Mouse (Mus musculus) midbrain, embryonic 14.5 days (tissue): ENCODE data around the gene Poll. TPM values are rescaled to one million over a fixed set of nuclear protein-coding genes. Genes with fewer than 3 reads are reported as not detected.

Experiments used
- ATAC-seq: fragments of 200-750 bp; cut with Nextera tagmentation; 2 replicates; pipeline ENCODE4 v1.8.0; 2017; ENCODE audit warnings: moderate number of reproducible peaks, moderate library complexity; ENCODE audit not compliant: low FRiP score, low TSS enrichment
- DNase-seq: peaks from one replicate; pipeline ENCODE4 v3.0.0-alpha.2; 2015
- H3K27ac ChIP-seq: fragments of 300-500 bp; sonication (generic); replicated peaks from 2 replicates; pipeline ENCODE4 v1.5.1; 2014; ENCODE audit warnings: mild to moderate bottlenecking, low read depth, low read length, moderate library complexity
- H3K27me3 ChIP-seq: fragments of 300-500 bp; sonication (generic); 2 replicates; pipeline ENCODE4 v1.6.1; 2014; ENCODE audit warnings: low read length, control low read depth, mixed read lengths; ENCODE audit not compliant: control insufficient read depth, insufficient read depth
- H3K36me3 ChIP-seq: fragments of 300-500 bp; sonication (generic); 2 replicates; pipeline ENCODE4 v1.6.1; 2014; ENCODE audit warnings: low read length, control low read depth; ENCODE audit not compliant: control insufficient read depth, insufficient read depth
- H3K4me1 ChIP-seq: fragments of 300-500 bp; sonication (generic); 2 replicates; pipeline ENCODE4 v1.6.1; 2014; ENCODE audit warnings: mild to moderate bottlenecking, antibody characterized with exemption, low read length, control low read depth; ENCODE audit not compliant: control insufficient read depth, insufficient read depth
- H3K4me2 ChIP-seq: fragments of 300-500 bp; sonication (generic); 2 replicates; pipeline ENCODE4 v1.6.1; 2014; ENCODE audit warnings: mild to moderate bottlenecking, low read length, moderate library complexity
- H3K4me3 ChIP-seq: fragments of 300-500 bp; sonication (generic); replicated peaks from 2 replicates; pipeline ENCODE4 v1.5.1; 2014; ENCODE audit warnings: low read depth, low read length
- H3K9ac ChIP-seq: fragments of 300-500 bp; sonication (generic); replicated peaks from 2 replicates; pipeline ENCODE4 v1.6.1; 2014; ENCODE audit warnings: mild to moderate bottlenecking, low read length, moderate library complexity
- H3K9me3 ChIP-seq: fragments of 300-500 bp; sonication (generic); 2 replicates; pipeline ENCODE4 v1.6.1; 2016; ENCODE audit warnings: low read length, control low read depth, mixed read lengths; ENCODE audit not compliant: control insufficient read depth
- WGBS: fragments of 180-500 bp; shearing (Covaris S2); extraction: QIAGEN DNeasy Blood & Tissue Kit; methylation state at CpG from one replicate; pipeline ENCODE4 v1.1.7; 2014; 5-methylcytosine and 5-hydroxymethylcytosine counted together
- polyA plus RNA-seq: library from polyadenylated mRNA; unstranded; fragments of >200 nt; fragmentation: Nextera tagmentation; extraction: Ambion mirVana; gene quantifications from 2 replicates; pipeline ENCODE4 v1.2.1, GENCODE M21; 2014

Gene Poll
- polyA plus RNA-seq, 1 experiment from 2014 or later, result 14.2 TPM

DNA sequence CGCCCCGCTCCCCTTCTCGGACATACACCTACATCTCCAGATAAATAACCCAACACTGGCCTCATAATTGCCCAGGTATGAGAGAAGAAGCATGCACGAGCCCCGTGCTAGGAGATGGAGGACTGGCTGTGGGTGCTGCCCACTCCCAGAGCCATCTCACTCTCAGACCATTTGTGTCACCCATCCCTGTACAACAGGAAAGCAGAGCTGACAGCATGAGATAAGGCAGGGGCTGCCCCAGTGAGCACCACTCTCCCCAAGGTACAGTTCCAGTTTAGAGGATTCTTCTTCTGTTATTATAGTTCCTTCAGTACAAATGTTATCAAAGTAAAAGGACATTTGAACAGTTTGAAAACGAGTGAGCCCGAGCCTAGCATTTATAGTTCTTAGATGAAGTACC is 32.9 kb downstream of the Poll start:
- WGBS, result 92% methylated on average over 7 of the region's 7 CpGs
- ATAC-seq (no peak), DNase-seq (no peak)
- no peak overlapping the region for H3K9ac ChIP-seq
- H3K4me3 ChIP-seq, result no peak overlapping the region
- H3K27ac ChIP-seq, result no peak overlapping the region
- no peaks in the 10 kb centered on the region for H3K4me1 ChIP-seq
- no peaks in the 10 kb centered on the region for H3K27me3 ChIP-seq
- peaks cover 65% of the 10 kb centered on the region for H3K36me3 ChIP-seq
- no peak overlapping the region for H3K4me2 ChIP-seq
- no peaks in the 10 kb centered on the region for H3K9me3 ChIP-seq

DNA sequence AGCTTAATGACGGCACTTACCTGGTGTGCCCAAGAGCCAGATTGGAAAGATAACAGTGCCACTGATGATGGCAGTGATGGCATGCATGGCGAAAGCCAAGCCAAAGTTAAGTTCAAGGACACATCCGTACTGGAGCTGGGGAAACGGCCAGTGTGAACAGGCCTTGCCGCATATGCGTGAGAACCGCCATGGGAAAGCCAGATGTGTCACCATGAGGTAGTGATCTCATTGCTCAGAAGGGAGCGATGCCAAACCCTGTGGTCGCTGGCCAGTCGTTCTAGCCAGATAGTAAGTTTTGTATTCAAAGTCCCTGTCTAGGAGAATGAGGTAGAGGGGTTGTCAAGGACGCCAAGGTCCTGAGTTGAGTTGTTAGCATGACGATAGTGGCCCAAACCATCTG is 44.1 kb downstream of the Poll start:
- Histone ChIP-seq H3K9ac (no peak overlapping the region), H3K4me1 (no peaks in the 10 kb centered on the region), H3K36me3 (peaks cover 68% of the 10 kb centered on the region), H3K4me3 (no peak overlapping the region), H3K27me3 (no peaks in the 10 kb centered on the region), H3K4me2 (no peak overlapping the region), H3K27ac (no peak overlapping the region), H3K9me3 (no peaks in the 10 kb centered on the region)
- 94% methylated on average over 12 of the region's 12 CpGs for WGBS
- ATAC-seq (no peak), DNase-seq (no peak)

DNA sequence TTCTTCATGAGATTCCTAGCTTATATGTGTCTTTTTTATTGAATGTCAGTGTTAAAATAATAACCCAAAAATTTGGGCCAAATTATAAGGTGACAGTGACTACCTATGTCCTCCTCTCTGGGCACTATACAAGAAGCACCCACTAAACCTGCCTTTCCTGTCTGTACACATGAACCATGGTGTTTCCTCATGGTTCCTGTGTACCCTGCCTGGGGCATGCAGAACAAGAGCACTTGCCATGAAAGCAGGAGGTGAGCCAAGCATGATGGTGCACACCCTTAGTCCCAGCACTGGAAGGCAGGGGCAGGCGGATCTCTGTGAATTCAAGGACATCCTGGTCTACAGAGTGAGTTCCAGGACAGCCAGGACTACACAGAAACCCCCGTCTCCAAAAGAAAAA is 45.0 kb downstream of the Poll start:
- no peak for DNase-seq
- WGBS, result 94% methylated on average over 2 of the region's 2 CpGs
- peaks cover 60% of the 10 kb centered on the region for H3K36me3 ChIP-seq
- H3K27ac ChIP-seq, result no peak overlapping the region
- H3K9me3 ChIP-seq, result no peaks in the 10 kb centered on the region
- no peak overlapping the region for H3K9ac ChIP-seq
- H3K4me3 ChIP-seq, result no peak overlapping the region
- no peak overlapping the region for H3K4me2 ChIP-seq
- H3K27me3 ChIP-seq, result no peaks in the 10 kb centered on the region
- ATAC-seq, result no peak
- H3K4me1 ChIP-seq, result no peaks in the 10 kb centered on the region

DNA sequence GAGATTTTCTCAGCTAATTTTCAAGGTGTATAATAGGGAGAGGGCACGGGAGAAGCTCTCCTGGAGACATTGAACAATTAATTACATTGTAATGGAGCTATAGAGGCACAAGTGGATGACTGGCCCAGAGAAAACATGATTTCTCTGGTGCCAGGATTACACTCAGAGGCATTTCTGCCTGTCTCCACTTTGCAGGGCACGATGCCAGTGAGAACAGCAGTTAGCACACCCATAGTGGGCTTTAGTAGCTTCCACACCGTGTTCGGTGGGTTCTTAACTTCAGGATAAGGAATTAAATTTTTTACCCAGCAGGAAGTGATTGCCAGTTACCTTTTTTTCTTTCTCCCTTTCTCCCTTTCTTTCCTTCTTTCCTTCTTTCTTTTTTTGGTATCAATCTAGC is 48.9 kb downstream of the Poll start:
- H3K36me3 ChIP-seq, result peaks cover 35% of the 10 kb centered on the region
- ATAC-seq (no peak), DNase-seq (no peak)
- no peak overlapping the region for H3K4me3 ChIP-seq
- no peaks in the 10 kb centered on the region for H3K4me1 ChIP-seq
- no peak overlapping the region for H3K9ac ChIP-seq
- H3K27me3 ChIP-seq, result no peaks in the 10 kb centered on the region
- H3K4me2 ChIP-seq, result no peak overlapping the region
- H3K9me3 ChIP-seq, result no peaks in the 10 kb centered on the region
- WGBS, result 73% methylated on average over 4 of the region's 4 CpGs
- no peak overlapping the region for H3K27ac ChIP-seq

DNA sequence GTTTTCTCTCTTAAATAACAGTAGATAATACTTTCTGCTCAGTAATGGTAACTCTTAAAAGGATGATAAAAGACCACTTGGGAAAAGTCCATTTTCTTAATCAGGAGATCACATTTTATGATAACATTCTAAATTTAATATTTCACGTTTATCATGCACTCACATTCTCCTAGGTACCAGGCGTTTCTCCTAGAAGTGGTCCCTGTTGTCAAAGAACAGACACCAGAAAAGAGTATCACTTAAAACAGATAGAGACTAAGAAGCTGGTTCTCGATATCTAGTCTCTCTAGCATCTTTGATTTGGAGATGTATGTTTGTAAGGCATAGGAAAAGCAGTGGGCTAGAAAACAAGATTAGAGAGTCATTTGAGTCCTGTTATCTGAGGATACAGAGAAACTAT is 49.7 kb downstream of the Poll start:
- Histone ChIP-seq H3K36me3 (peaks cover 29% of the 10 kb centered on the region), H3K9ac (no peak overlapping the region), H3K4me3 (no peak overlapping the region), H3K4me2 (no peak overlapping the region), H3K27ac (no peak overlapping the region), H3K9me3 (no peaks in the 10 kb centered on the region), H3K27me3 (no peaks in the 10 kb centered on the region), H3K4me1 (no peaks in the 10 kb centered on the region)
- WGBS, result 80% methylated on average over 3 of the region's 3 CpGs
- DNase-seq, result no peak
- no peak for ATAC-seq

DNA sequence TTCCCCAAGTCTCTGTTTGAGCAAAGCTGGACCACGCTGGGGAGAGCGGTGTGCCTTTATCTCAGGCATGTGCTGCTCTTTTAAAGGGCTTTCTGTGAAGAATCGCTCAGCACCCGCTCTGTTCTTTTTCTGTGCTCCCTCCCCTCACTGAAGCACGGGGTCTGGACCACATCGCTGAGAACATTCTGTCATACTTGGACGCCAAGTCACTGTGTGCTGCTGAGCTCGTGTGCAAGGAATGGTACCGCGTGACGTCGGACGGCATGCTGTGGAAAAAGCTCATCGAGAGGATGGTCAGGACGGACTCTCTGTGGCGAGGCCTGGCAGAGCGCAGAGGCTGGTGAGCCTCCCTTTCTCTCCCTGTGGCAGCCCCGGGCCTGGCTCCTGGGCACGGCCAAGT is 52.8 kb downstream of the Poll start:
- 80% methylated on average over 19 of the region's 19 CpGs for WGBS
- H3K27me3 ChIP-seq, result no peaks in the 10 kb centered on the region
- no peak for DNase-seq

DNA sequence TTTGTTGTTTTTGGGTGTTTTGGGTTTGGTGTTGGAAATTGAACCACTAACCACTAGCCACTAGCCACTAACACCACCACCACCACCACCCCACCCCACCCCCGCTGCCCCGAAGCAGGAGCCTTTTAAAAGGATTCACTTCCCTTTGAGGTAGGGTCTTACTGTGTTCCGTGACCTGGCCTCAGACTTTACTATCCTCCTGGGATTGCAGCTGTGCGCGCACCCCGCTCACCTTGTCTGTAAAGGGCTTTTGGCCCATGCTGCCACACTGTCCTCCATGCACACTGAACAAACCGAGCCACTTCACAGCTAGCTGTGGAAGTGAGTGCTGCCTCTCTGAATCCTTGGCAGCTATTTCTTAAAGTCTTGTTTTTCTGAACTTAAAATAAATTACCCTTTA is 54.9 kb downstream of the Poll start:
- no peaks in the 10 kb centered on the region for H3K36me3 ChIP-seq
- no peaks in the 10 kb centered on the region for H3K27me3 ChIP-seq
- H3K9ac ChIP-seq, result no peak overlapping the region
- WGBS, result 85% methylated on average over 7 of the region's 7 CpGs
- H3K4me1 ChIP-seq, result no peaks in the 10 kb centered on the region
- H3K4me3 ChIP-seq, result no peak overlapping the region
- ATAC-seq (no peak), DNase-seq (no peak)
- no peaks in the 10 kb centered on the region for H3K9me3 ChIP-seq
- H3K27ac ChIP-seq, result no peak overlapping the region
- no peak overlapping the region for H3K4me2 ChIP-seq

More for the DNA sequence above, 52.8 kb downstream of the Poll start:
- no peak overlapping the region for H3K9ac ChIP-seq
- no peak overlapping the region for H3K4me2 ChIP-seq
- H3K27ac ChIP-seq, result no peak overlapping the region
- no peaks in the 10 kb centered on the region for H3K4me1 ChIP-seq
- ATAC-seq, result no peak
- no peak overlapping the region for H3K4me3 ChIP-seq
- no peaks in the 10 kb centered on the region for H3K9me3 ChIP-seq
- H3K36me3 ChIP-seq, result no peaks in the 10 kb centered on the region

Other genes starting within 250 kb of the Poll start
- 55.2 and 62.6 TPM in 2 replicates for gene Btrc, start 196.8 kb downstream of the Poll start, polyA plus RNA-seq
- 57.0 and 68.6 TPM in 2 replicates for gene Gm17018, start 84 bp upstream of the Poll start, polyA plus RNA-seq
- gene Fbxw4, start 99.8 kb upstream of the Poll start, polyA plus RNA-seq, result 5.6 and 8.1 TPM in 2 replicates
- 0.18 and 0.54 TPM in 2 replicates for gene Fgf8, start 182.4 kb upstream of the Poll start, polyA plus RNA-seq
- gene Npm3, start 189.1 kb upstream of the Poll start, polyA plus RNA-seq, result 7.6 and 26.4 TPM in 2 replicates
- gene Mgea5, start 223.3 kb upstream of the Poll start, polyA plus RNA-seq, result 95.8 and 118 TPM in 2 replicates